Mouse (Mus musculus) hindbrain, embryonic 15.5 days (tissue): Measurements from ENCODE around the gene Hexim1. TPM values are rescaled to one million over a fixed set of nuclear protein-coding genes. Genes with fewer than 3 reads are reported as not detected.

Experiments
- ATAC-seq: fragments of 200-750 bp; cut with Nextera tagmentation; 2 replicates; pipeline ENCODE4 v1.8.0; 2017; ENCODE audit warnings: low read depth, moderate number of reproducible peaks, moderate TSS enrichment; ENCODE audit not compliant: low FRiP score
- H3K27ac ChIP-seq: fragments of 300-500 bp; sonication (generic); replicated peaks from 2 replicates; pipeline ENCODE4 v1.5.1; 2015; ENCODE audit warnings: mild to moderate bottlenecking, inconsistent platforms
- H3K27me3 ChIP-seq: fragments of 300-500 bp; sonication (generic); 2 replicates; pipeline ENCODE4 v1.6.1; 2015; ENCODE audit warnings: control low read depth, inconsistent platforms
- H3K36me3 ChIP-seq: fragments of 300-500 bp; sonication (generic); 2 replicates; pipeline ENCODE4 v1.6.1; 2015; ENCODE audit warnings: control low read depth, inconsistent platforms
- H3K4me1 ChIP-seq: fragments of 300-500 bp; sonication (generic); replicated peaks from 2 replicates; pipeline ENCODE4 v1.6.1; 2015; ENCODE audit warnings: control low read depth, inconsistent platforms
- H3K4me2 ChIP-seq: fragments of 300-500 bp; sonication (generic); 2 replicates; pipeline ENCODE4 v1.6.1; 2015; ENCODE audit warnings: moderate library complexity, mild to moderate bottlenecking, inconsistent platforms
- H3K4me3 ChIP-seq: fragments of 300-500 bp; sonication (generic); 2 replicates; pipeline ENCODE4 v1.5.1; 2015; ENCODE audit warnings: mild to moderate bottlenecking, inconsistent platforms
- H3K9ac ChIP-seq: fragments of 300-500 bp; sonication (generic); 2 replicates; pipeline ENCODE4 v1.6.1; 2015; ENCODE audit warnings: inconsistent platforms
- H3K9me3 ChIP-seq: fragments of 300-500 bp; sonication (generic); 2 replicates; pipeline ENCODE4 v1.6.1; 2016; ENCODE audit warnings: control low read depth, inconsistent platforms
- WGBS: fragments of 180-500 bp; shearing (Covaris S2); methylation state at CpG from one replicate; pipeline ENCODE4 v1.1.7; 2015; 5-methylcytosine and 5-hydroxymethylcytosine counted together
- polyA plus RNA-seq: library from polyadenylated mRNA; unstranded; fragments of >200 nt; fragmentation: Nextera tagmentation; extraction: Ambion mirVana; gene quantifications from 2 replicates; pipeline ENCODE4 v1.2.1, GENCODE M21; 2015

Gene Hexim1
- polyA plus RNA-seq, 1 experiment from 2014 or later, result 3.9 TPM

DNA sequence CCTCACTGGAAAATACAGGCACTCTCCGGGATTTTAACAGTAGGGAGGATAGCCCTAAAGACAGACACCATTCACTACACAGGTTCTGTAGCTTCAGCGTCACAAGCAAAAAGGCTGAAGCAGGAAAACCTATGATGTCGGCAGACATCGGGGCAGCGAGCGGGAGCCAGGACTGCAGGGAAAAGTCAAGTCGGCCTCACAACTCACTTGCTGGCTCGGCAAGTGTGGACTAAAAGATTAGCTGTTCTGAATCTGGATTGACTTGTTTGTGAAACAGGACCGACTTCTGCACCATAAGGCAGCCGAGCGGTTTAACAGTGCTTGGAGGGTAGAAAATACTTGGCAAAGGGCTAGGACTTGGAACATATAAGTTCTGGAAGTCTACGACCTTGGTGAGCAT lies 3.0 kb upstream of the Hexim1 start:
- H3K4me2 ChIP-seq, result no peak overlapping the region
- H3K27ac ChIP-seq, result no peak overlapping the region
- H3K27me3 ChIP-seq, result peaks cover 27% of the 10 kb centered on the region
- ATAC-seq, result no peak
- H3K9me3 ChIP-seq, result no peaks in the 10 kb centered on the region
- H3K4me1 ChIP-seq, result peaks cover 36% of the 10 kb centered on the region
- 39% methylated on average over 12 of the region's 12 CpGs for whole genome bisulfite sequencing
- H3K4me3 ChIP-seq, result no peak overlapping the region
- no peak overlapping the region for H3K9ac ChIP-seq
- H3K36me3 ChIP-seq, result no peaks in the 10 kb centered on the region

DNA sequence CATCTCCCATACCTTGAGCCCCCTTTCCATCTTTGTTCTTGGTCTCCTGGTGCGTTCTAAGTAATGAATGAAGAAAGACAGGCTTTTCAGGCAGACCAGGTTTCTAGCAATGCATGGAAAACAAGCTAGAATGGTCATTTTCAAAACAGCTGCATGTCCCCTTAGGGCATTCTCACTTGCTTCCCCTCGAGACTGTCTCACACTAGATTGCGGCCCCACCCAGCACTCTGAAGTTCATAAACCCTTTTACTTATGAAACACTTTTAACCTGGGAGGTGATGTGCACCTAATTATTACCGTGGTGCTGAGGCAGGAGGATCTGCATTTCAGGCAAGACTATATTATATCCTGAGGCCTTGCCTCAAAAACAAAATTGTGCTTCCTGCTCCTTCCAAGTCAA lies 2.3 kb upstream of the Hexim1 start:
- no peak for ATAC-seq
- no peak overlapping the region for H3K4me3 ChIP-seq
- H3K4me2 ChIP-seq, result no peak overlapping the region
- H3K4me1 ChIP-seq, result peaks cover 44% of the 10 kb centered on the region
- H3K36me3 ChIP-seq, result no peaks in the 10 kb centered on the region
- H3K27me3 ChIP-seq, result peaks cover 27% of the 10 kb centered on the region
- no peaks in the 10 kb centered on the region for H3K9me3 ChIP-seq
- no peak overlapping the region for H3K27ac ChIP-seq
- 89% methylated on average over 4 of the region's 4 CpGs for WGBS
- H3K9ac ChIP-seq, result no peak overlapping the region

DNA sequence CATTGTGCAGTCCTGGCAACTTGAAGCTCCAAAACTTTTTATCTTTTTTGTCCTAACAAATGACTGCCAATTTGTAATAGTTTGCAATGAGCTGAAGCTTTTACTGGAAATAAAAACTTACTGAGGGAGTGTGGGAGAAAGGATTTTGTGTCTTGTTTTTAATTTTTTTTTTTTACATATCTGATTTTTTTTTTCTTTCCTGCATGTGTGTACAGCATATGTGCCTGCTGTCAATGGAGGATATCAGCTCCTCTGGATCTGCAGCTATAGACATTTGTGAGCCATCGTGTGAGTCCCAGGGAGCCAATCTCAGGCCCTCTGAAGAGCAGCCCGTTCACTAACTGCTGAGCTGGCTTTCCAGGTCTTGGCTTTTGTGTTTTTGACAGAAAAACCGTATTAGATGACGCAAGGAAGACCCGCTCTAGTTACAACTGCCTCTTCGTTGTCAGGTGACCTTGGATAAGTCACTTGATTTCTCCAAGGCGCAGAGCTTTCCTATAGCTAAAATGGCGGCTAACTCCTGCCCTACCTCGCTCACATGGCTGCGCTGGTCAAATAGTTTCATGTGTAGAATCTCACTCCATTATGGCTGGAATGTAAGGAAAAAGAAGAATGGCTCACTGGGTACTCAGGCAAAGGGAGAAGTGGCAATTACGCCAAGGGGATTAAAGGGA lies 1.6 kb upstream of the Hexim1 start:
- Histone ChIP-seq H3K27ac (peak overlapping the region; percentile 92), H3K9ac (peak overlapping the region; percentile 73), H3K9me3 (no peaks in the 10 kb centered on the region), H3K4me2 (peak overlapping the region; percentile 75), H3K36me3 (no peaks in the 10 kb centered on the region), H3K4me1 (peaks cover 48% of the 10 kb centered on the region), H3K4me3 (peak overlapping the region; percentile 57), H3K27me3 (peaks cover 27% of the 10 kb centered on the region)
- no peak for ATAC-seq
- WGBS, result 86% methylated on average over 11 of the region's 11 CpGs

DNA sequence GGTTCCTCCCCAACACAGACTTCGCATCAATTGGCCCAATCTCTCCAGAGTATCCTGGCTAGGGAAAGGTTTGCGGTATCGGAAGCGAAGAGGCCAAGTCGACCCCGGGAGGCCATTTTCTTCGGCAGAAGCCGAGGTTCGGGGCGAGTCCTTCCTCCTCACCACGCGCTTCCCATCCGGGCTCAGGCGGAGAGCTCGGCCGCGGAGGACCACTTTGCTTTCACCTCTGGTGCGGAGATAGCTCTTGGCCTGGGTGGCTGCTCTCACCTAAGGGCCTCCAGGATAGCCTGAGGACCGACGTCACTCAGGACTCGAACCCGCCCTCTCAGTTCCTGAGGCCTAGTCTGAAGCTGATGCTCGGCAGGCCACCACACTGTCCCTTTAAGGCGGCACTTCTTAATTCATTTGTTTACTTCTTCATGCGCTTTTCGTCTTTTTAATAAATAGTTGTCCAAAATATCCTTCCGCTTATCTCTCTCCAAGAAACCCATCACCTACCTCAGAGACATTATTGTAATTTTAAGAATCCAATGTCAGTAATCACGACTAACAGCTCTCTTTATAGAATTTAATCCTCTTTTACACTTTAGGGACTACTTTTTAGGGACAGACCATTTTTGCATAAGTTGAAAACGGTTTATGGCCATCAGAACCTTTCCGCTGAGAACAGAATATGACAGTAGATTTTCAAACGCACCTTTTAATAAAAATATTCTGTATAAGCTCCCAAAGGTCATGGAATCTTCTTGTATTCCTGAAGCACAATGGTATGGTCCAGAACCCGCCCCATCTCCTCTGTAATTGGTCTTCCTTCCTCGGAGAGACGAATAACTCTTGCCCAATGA lies 646 bp upstream of the Hexim1 start:
- Histone ChIP-seq H3K36me3 (no peaks in the 10 kb centered on the region), H3K27ac (peak overlapping the region; percentile 92), H3K9ac (peak overlapping the region; percentile 73), H3K9me3 (no peaks in the 10 kb centered on the region), H3K27me3 (peaks cover 27% of the 10 kb centered on the region), H3K4me2 (peak overlapping the region; percentile 75), H3K4me3 (peak overlapping the region; percentile 57), H3K4me1 (peaks cover 48% of the 10 kb centered on the region)
- peak; percentile 53 for ATAC-seq
- under 1% methylated on average over 34 of the region's 34 CpGs for WGBS

DNA sequence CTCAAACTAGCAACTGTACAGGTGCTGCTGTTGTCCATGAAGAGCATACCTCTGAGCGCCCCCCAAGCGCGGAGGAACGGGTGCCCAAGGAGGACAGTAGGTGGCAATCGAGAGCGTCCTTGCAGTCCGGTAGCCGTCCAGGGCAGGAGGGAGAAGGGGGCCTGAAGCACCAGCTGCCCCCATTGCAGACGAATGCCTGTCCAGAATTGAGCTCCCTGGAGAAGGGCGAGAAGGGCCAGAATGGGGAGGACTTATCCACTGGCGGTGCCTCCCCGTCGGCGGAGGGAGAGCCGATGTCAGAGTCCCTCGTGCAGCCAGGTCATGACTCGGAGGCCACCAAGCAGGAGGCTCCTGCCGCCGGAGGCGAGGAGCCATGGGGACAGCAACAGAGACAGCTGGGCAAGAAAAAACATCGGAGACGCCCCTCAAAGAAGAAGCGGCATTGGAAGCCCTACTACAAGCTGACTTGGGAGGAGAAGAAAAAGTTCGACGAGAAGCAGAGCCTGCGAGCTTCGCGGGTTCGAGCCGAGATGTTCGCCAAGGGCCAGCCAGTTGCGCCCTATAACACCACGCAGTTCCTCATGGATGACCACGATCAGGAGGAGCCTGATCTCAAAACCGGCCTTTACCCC lies 1.0 kb downstream of the Hexim1 start:
- Histone ChIP-seq H3K27me3 (peaks cover 16% of the 10 kb centered on the region), H3K36me3 (no peaks in the 10 kb centered on the region), H3K9me3 (no peaks in the 10 kb centered on the region), H3K4me2 (peak overlapping the region; percentile 73), H3K27ac (peak overlapping the region; percentile 88), H3K4me1 (peaks cover 38% of the 10 kb centered on the region), H3K4me3 (peak overlapping the region; percentile 57), H3K9ac (peak overlapping the region; percentile 58)
- WGBS, result under 1% methylated on average over 35 of the region's 35 CpGs
- no peak for ATAC-seq

DNA sequence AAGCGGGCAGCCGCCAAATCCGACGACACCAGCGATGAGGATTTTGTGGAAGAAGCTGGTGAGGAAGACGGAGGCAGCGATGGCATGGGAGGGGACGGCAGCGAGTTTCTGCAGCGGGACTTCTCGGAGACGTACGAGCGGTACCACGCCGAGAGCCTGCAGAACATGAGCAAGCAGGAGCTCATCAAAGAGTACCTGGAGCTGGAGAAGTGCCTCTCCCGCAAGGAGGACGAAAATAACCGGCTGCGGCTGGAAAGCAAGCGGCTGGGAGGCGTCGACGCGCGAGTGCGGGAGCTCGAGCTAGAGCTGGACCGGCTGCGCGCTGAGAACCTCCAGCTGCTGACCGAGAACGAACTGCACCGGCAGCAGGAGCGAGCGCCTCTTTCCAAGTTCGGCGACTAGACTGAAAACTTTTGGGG lies 1.6 kb downstream of the Hexim1 start:
- Histone ChIP-seq H3K4me1 (peaks cover 32% of the 10 kb centered on the region), H3K9ac (peak overlapping the region; percentile 58), H3K4me3 (peak overlapping the region; percentile 57), H3K9me3 (no peaks in the 10 kb centered on the region), H3K27ac (peak overlapping the region; percentile 88), H3K4me2 (peak overlapping the region; percentile 73), H3K36me3 (no peaks in the 10 kb centered on the region), H3K27me3 (peaks cover 11% of the 10 kb centered on the region)
- WGBS, result under 1% methylated on average over 38 of the region's 38 CpGs
- no peak for ATAC-seq

DNA sequence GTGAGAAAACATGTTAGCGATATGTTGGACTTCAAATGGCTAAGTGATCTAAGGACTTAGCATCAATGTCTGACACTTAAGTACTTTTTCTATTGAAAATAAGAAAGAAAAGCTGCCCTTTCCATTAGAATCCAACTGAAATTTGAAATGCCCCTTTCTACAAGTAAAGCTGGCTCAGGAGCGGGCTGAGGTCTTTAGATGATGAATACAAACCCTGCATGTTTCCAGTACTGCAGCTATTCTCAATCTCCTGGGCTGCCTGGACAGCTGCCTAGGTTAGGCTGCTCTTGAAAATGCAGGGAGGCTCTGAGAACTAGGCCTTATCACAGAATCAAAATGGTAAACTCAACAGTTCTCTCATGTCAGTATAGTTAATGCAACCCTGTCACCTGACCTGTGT lies 2.8 kb downstream of the Hexim1 start:
- 80% methylated on average over 2 of the region's 2 CpGs for WGBS
- peak overlapping the region; percentile 57; the same call in 1 of the 2 replicates for H3K4me3 ChIP-seq
- H3K9ac ChIP-seq, result no peak overlapping the region

DNA sequence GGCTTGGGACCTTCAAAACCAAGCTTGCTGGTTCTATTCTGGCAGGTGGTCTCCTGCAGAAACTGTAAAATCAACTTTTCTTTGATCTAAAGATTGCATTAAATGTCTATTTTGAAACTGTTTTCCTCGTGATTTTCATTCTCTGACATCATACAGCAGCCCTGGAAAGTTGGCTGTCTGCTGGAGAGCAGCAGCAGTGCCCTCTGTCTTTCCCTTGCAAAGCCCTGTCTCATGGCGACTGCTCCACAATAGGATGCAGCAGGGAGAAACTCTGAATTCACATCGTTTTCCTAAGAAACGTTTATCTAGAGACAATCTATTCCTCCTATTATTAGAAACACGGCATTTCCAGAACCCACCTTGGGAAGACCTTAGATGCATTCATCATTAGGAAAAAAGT lies 3.6 kb downstream of the Hexim1 start:
- no peak overlapping the region for H3K4me3 ChIP-seq
- H3K9ac ChIP-seq, result no peak overlapping the region
- H3K9me3 ChIP-seq, result no peaks in the 10 kb centered on the region
- H3K4me1 ChIP-seq, result peaks cover 27% of the 10 kb centered on the region
- no peak overlapping the region for H3K4me2 ChIP-seq
- H3K36me3 ChIP-seq, result no peaks in the 10 kb centered on the region
- H3K27ac ChIP-seq, result no peak overlapping the region
- no peak for ATAC-seq
- H3K27me3 ChIP-seq, result no peaks in the 10 kb centered on the region
- 47% methylated on average over 5 of the region's 5 CpGs for WGBS

More for the DNA sequence above, 2.8 kb downstream of the Hexim1 start:
- H3K27me3 ChIP-seq, result peaks cover 1% of the 10 kb centered on the region; the same call in 1 of the 2 replicates
- no peaks in the 10 kb centered on the region for H3K9me3 ChIP-seq
- no peak for ATAC-seq
- H3K36me3 ChIP-seq, result no peaks in the 10 kb centered on the region
- peak overlapping the region; percentile 73 for H3K4me2 ChIP-seq
- no peak overlapping the region for H3K27ac ChIP-seq
- H3K4me1 ChIP-seq, result peaks cover 31% of the 10 kb centered on the region

DNA sequence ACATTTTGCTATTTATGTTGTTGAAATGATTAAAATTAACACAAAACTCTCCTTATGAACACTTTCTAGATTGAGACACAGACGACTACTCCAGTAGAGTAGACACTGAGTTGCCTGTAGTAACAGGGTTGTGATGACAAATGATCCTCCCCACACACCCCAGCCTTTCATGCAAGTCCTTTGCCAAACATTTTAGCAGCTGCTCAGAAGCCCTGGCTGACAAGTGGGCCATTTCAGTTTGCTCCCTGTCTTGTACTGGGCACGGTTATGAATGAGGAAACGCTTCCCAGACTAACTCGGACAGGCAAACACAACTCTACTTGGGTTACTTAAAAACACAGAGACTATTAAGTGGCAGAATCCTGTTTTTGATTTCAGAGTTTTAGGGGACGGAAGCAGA lies 4.3 kb downstream of the Hexim1 start:
- WGBS, result 66% methylated on average over 5 of the region's 5 CpGs

DNA sequence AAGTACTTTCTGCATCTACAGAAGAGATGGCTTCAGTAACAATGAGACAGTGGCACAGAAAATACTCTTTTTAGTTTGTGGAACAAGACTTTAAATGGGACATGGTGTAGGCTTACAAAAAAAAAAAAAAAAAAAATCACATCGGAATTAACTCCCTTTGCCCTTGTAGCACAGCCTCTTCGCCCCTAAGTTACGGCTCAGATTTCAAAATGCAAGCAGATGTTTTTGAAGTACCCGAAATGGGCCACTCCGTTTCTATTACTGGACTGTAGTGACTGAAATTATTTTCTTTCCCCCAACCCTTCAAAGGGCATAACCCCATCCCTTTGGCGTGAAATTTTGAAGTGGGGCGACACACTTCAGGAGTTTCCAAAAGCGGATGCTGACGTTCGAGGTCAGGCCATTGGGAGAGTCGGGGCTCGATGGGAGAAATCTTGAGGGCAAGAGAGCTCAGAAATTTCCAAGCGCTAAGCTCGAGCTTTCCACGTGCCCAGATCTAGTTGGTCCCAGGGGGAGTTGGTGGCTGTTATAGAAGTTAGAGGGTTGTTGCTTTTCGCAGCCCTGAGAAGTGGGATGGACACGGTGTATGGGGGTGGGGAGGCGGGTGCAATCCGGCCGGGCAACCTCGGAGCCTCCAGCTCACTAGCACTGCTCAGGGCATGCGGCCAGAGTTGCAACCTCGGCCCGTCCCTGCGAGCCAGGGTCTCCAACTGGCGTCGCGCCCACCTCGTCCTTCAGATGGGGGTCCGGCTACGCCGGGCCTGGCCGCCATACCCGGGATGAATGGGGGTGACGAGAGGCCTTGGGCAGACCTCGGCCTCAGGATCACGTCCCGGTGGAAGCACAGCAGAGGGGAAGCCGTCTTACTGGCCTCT lies 15.9 kb downstream of the Hexim1 start, which contains the start of gene Hexim2:
Gene Hexim2, plus strand, starts transcription at position 729 of the 875 bp plus-strand sequence.
- under 1% methylated on average over 39 of the region's 39 CpGs for WGBS
- H3K9me3 ChIP-seq, result no peaks in the 10 kb centered on the region
- peak; percentile 62 for ATAC-seq

More for the DNA sequence above, 4.3 kb downstream of the Hexim1 start:
- peaks cover 24% of the 10 kb centered on the region for H3K4me1 ChIP-seq
- no peak overlapping the region for H3K27ac ChIP-seq
- H3K9me3 ChIP-seq, result no peaks in the 10 kb centered on the region
- ATAC-seq, result no peak
- no peak overlapping the region for H3K4me3 ChIP-seq
- no peak overlapping the region for H3K4me2 ChIP-seq
- H3K27me3 ChIP-seq, result no peaks in the 10 kb centered on the region
- no peaks in the 10 kb centered on the region for H3K36me3 ChIP-seq
- no peak overlapping the region for H3K9ac ChIP-seq

More for the DNA sequence above, 15.9 kb downstream of the Hexim1 start, which contains the start of gene Hexim2:
- Histone ChIP-seq H3K27me3 (no peaks in the 10 kb centered on the region), H3K27ac (peak within 1 kb of the TSS; percentile 99), H3K9ac (peak within 1 kb of the TSS; percentile 99), H3K4me1 (peaks cover 45% of the 10 kb centered on the region), H3K4me3 (peak within 1 kb of the TSS; percentile 89), H3K36me3 (no peaks in the 10 kb centered on the region), H3K4me2 (peak within 1 kb of the TSS; percentile 62)
